Mouse (Mus musculus): ENCODE measurements around the gene Stra8.
A peak's percentile ranks its signal among the peaks of the same experiment; 100 is the strongest.

- TF ChIP-seq POLR2A (IDR thresholded peaks at IDR 0.05; ENCODE audit: extremely low read depth, insufficient read depth, low read length) (no peak), CTCF (IDR thresholded peaks at IDR 0.05; ENCODE audit: extremely low read depth, insufficient read depth, low read length) (peak; percentile 68)
Measured at GRCm38 (mm10) chr6:34921941-34922340, 2.0 kb downstream of the Stra8 start.
